Mouse (Mus musculus): ENCODE measurements at regions not wholly inside any gene's neighbourhood (a gene's known extent, or its start where the extent isn't known, plus 50 kb on each side); places are given as distances from the start of the nearest gene placed in this dataset.
A peak's percentile ranks its signal among the peaks of the same experiment; 100 is the strongest.
"Not testable (repeated sequence)": the region's sequence is repeated elsewhere in the genome, so short reads cannot be mapped to it uniquely, and the experiment has no call there.

GRCm38 (mm10) chr1:146955688-146956214 lies 461.2 kb downstream of the Brinp3 start:
- DNase-seq (ENCODE audit: low spot score): no peak

GRCm38 (mm10) chr1:146956347-146956746 lies 461.8 kb downstream of the Brinp3 start:
- DNase-seq (ENCODE audit: low spot score): no peak

DNA sequence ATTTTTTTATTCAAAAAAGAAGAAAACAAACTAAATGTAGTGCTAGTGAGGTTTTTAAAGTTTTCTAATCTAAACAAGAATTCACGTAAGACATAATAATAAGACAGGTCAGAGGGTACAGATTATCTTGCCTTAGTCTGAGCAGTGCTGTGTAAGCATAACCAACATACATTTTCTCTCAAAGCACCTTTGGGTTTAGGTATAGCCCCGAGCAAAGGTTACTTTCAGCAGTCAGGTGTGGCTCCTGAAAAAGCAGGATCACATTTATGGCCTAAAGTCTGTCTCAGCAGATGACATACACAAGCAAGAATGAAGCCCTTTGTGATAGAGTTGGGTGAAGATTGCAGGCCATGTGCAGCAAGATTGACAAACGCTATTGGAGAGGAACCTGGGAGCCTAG lies 465.9 kb downstream of the Brinp3 start:
- DNase-seq (ENCODE audit: low spot score): no peak

GRCm38 (mm10) chr1:146967534-146967933 lies 473.0 kb downstream of the Brinp3 start:
- no peak for DNase-seq (ENCODE audit: low spot score)

DNA sequence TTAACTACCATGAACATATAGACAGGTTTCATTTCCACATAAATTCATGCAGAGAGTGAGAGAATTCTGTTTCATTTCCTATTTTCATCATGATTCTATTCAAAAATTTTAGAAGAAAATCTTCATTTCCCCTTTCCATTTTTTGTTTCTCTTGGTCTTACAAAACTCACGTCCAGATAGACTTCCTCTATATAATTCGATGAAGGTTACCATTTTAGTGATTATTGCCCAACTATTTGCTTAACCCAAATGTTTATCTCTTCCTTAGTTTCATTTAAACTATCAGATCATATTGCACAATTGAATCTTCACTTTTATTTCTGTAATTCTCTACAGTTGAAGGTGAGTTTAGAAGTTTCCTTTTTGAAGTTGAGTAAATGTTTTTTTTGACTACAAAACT lies 473.4 kb downstream of the Brinp3 start:
- no peak for DNase-seq (ENCODE audit: low spot score)

DNA sequence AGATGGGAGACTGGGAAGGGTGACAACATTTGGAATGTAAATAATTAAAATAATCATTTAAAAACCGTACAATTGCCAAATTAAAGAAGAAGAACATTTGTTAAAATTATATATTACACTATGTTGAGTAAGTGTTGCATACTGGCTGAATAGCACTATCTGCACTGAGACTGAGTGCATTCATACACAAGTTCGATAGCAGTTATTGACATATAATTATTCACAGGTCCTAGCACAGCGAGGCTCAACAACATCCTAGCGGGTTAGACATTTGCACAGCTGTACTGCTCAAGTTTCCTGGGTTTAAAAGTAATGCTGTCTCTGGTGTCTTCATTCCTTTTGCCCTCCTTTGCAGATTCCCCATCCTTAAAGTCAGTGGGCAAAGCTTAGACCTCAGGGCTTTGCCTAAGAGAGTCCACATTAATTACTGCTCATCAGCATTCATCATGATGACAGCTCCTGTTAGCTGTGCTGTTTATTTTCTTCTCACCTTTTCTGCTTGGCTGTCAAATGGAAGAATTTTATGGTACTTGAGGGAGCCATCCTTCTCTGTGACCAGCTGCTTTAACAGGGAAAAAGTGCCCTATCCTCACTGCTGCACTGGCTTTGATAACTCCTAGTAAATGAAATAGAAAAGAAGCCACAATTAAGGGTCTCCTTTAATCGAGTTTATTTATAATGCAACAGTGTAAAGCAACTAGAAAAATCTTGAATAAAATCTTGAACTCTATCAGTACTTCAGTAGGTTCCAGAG lies 489.1 kb downstream of the Brinp3 start:
- no peak for DNase-seq (ENCODE audit: low spot score)

DNA sequence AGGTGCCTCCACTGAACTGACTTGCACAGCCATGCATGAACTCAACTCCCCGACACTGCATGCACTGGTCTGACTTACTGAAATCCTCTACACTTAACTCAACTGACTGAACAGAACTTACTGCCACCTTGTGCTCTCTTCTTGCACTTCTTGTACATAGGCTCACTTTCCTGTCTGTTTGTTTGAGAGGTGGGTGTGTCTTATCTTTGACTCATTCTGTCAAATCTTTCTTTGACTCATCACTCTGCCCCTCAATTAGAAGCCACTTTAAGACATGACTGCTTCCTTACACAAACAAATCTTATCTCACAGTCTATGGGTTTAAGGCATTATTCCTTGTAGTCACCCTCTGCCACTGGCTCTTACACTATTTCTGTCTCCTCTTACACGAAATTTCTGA lies 505.5 kb downstream of the Brinp3 start:
- DNase-seq (ENCODE audit: low spot score): no peak

GRCm38 (mm10) chr1:147047714-147048113 lies 553.2 kb downstream of the Brinp3 start:
- DNase-seq (ENCODE audit: low spot score): no peak

GRCm38 (mm10) chr1:147058504-147058903 lies 563.9 kb downstream of the Brinp3 start:
- DNase-seq (ENCODE audit: low spot score): no peak

DNA sequence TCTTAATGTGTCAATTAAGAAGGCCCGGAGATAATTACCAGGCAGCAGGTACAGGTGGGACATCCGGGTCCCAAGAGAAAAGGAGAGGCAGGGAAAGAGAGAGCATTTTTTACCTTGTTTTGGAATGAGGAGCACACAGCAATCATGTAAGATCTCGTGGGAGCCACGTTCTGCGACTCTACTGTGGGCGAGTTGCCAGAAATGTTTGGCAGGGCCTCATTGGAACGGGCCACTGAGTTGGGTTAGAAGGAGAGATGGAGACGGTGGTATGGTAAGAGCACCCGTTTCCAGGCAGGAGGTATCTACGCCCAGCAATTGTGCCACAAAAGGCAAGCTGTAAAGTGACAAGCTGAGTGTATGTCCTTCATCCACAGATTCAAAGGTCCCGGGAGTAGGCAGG lies 579.6 kb downstream of the Brinp3 start:
- no peak for DNase-seq (ENCODE audit: low spot score)

GRCm38 (mm10) chr1:147084129-147084799 lies 589.7 kb downstream of the Brinp3 start:
- DNase-seq (ENCODE audit: low spot score): peak; percentile 29

DNA sequence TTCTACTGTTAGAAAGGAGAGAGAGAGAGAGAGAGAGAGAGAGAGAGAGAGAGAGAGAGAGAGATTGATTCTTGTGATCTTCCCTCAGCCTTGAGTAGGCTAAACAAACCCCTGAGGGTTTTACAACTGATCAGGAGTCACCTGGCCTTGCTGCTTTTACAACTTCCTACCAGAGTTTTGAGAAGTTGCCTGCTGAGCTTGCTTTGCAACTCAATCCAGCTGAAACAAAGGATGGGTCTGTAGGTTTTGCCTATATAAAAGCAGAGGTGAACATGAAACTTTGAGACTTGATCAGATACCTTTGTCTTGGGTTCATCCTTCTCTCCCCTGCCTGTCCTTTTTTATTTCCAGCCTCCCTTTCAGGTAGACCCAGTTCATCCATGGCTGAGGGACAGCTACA lies 631.0 kb downstream of the Brinp3 start:
- DNase-seq (ENCODE audit: low spot score): no peak

- DNase-seq (ENCODE audit: low spot score): no peak
These were observed 643.6 kb downstream of the Brinp3 start for GRCm38 (mm10) chr1:147138176-147138575.

GRCm38 (mm10) chr1:147175350-147175749 lies 680.8 kb downstream of the Brinp3 start:
- DNase-seq (ENCODE audit: low spot score): no peak

- peak; percentile 15 for DNase-seq (ENCODE audit: low spot score)
These were observed 692.2 kb downstream of the Brinp3 start for GRCm38 (mm10) chr1:147186799-147187198.

DNA sequence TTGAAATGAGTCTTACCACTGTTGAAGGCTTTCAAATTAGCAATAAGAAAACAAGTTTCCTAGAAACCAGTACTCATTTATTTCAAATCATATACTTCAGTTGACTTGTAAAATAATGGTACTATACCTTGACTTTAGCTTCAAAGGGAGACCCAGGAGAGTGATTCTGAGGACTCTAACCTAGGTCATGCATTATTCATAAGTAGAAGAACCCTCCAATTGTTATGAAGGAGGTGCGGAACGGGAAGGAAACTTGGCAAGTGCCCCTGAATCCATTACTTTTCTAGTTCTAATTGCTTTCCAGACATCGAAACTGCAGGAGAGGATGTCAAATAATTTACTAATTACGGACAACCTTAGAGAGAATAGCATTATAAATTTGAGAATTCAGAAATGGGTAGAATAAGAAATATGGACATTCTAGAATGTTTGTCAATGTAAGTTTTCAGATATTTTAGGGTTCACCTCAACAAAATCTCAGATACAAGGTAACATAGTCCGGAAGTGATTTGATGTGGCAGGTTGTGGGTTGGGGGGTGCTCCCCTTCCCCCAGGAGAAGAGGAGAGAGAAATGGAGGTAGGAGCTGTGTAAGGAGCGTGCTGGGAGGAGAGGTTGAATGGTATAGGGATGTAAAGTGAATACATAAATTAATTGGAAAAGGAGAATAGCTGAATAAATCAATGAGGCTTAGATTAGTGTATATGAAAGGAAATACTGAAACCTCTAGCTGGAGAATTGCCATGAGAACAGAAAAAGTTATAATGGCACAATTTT lies 692.9 kb downstream of the Brinp3 start:
- DNase-seq (ENCODE audit: low spot score): no peak

DNA sequence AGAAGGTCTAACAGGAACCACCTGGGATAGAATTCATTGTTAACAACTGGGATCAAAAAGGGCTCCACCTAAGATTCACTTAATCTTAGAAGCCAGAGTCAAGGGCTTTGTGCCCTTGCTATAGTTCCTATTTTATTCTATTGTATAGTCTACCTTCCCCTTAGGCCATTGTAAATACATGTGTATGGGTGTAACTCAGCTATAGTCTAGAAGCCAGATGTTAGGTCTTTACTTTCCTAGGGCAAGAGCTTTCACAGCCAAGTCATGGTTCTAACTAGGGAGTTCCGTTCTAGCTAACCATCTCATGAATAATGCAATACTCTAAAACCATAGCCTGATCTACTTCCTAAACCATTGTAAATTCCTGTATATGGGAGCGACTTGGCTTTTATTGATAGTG lies 705.4 kb downstream of the Brinp3 start:
- DNase-seq (ENCODE audit: low spot score): not testable (repeated sequence)

GRCm38 (mm10) chr1:147214890-147215289 lies 720.3 kb downstream of the Brinp3 start:
- not testable (repeated sequence) for DNase-seq (ENCODE audit: low spot score)

DNA sequence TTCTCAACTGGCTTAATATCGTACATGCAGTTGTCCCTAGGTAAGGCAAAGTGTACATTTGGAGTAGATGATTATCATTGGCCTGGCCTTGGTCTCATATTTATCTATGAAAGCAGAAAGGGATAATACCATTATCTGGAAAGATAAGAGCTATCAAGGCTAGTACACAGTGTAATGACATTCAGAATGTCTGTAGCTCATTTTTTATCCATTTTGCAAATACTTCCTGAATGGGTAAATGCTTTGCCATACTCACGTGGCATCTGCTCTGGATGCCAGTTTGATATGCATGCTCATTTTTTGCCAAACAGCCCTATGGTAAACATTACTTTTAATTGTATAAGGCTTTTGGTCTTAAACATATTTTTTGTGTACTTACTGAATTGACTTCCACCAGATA lies 723.4 kb downstream of the Brinp3 start:
- DNase-seq (ENCODE audit: low spot score): no peak

- DNase-seq (ENCODE audit: low spot score): no peak
These were observed 724.9 kb downstream of the Brinp3 start for GRCm38 (mm10) chr1:147219438-147219837.

DNA sequence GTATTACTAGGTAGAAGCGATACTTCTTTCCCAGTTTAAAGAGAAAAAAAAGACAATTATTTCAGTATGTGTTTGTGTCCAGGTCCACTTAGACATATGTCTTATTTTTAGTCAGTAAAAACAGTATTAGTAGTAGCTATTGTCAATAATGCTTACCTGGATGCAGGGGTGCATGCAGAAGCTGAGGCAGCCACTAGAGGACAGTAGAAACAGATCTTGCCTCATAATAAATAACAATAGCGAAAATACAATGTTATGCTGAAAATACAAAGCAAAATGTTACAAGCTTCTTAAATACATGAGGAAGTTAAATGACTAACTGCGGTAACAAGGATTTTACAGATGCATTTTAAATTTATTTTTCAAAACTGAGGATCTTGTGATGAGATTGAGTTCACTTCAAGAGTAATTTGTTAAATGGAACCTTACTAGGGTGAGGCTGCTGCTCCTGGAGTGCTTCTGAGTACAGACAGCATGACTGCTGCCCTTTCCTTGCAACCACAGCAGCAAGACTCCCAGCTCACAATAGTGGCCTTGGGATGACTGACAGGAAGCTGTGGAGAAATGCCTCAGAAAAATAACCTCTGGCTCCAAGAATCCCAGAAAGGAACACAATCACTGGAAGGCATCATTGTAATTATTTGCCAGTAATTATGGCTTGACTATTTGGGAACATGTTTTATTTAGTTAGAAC lies 728.8 kb downstream of the Brinp3 start:
- no peak for DNase-seq (ENCODE audit: low spot score)

- no peak for DNase-seq (ENCODE audit: low spot score)
These were observed 743.0 kb downstream of the Brinp3 start for GRCm38 (mm10) chr1:147237565-147237964.

Measured in retina, embryonic 14.5 days (tissue).